Mouse (Mus musculus) gastrocnemius, postnatal 14 days (tissue): ENCODE data around the gene Mvp. TPM values are rescaled to one million over a fixed set of nuclear protein-coding genes. Genes with fewer than 3 reads are reported as not detected.

Experiments
- DNase-seq: peaks from one replicate; pipeline ENCODE4 v3.0.0; 2021; ENCODE audit warnings: mixed read lengths
- intact Hi-C: fragments of 180-260 bp; cut with DNase I; formaldehyde crosslinking; loops from one replicate; pipeline ENCODE4 v1.15.1; 2025; ENCODE audit warnings: low total_unique reads
- total RNA-seq, 2 experiments: library from RNA; stranded (reverse); gene quantifications; 2 replicates each; pipeline ENCODE4 v1.2.3; 2021

Mvp gene
- total RNA-seq, 2 experiments from 2014 or later = 19.5 to 27.1 TPM

- DNase-seq = no peak
- intact Hi-C loops = no loop called here
These were observed 7.0 kb downstream of the Mvp start for GRCm38 (mm10) chr7:127007313-127008024.

GRCm38 (mm10) chr7:127004122-127004875, 10.1 kb downstream of the Mvp start:
- DNase-seq = no peak
- intact Hi-C loops = no loop called here

GRCm38 (mm10) chr7:127003620-127004019, 10.8 kb downstream of the Mvp start:
- DNase-seq = no peak
- intact Hi-C loops = no loop called here

- no peak for DNase-seq
- intact Hi-C loops = no loop called here
These were observed 14.9 kb downstream of the Mvp start for GRCm38 (mm10) chr7:126999568-126999967.

GRCm38 (mm10) chr7:126996449-126996848, 18.0 kb downstream of the Mvp start:
- intact Hi-C loops = no loop called here
- DNase-seq = no peak

- no peak for DNase-seq
- intact Hi-C loops = loop anchor here (10.0 kb wide), 1 partner anchor 116 kb away; no protein-coding TSS in a partner anchor
These were observed 25.6 kb downstream of the Mvp start for GRCm38 (mm10) chr7:126988816-126989215.

GRCm38 (mm10) chr7:126986319-126986718, 28.1 kb downstream of the Mvp start:
- intact Hi-C loops = loop anchor here (10.0 kb wide), 1 partner anchor 118 kb away; no protein-coding TSS in a partner anchor
- peak; percentile 72 for DNase-seq

- intact Hi-C loops = loop anchor here (10.0 kb wide), 1 partner anchor 120 kb away; no protein-coding TSS in a partner anchor
- peak; percentile 21 for DNase-seq
These were observed 29.6 kb downstream of the Mvp start for GRCm38 (mm10) chr7:126984667-126985444.

- intact Hi-C loops = loop anchor here (10.0 kb wide), 1 partner anchor 122 kb away; no protein-coding TSS in a partner anchor
- no peak for DNase-seq
These were observed 31.3 kb downstream of the Mvp start for GRCm38 (mm10) chr7:126983113-126983512.

- intact Hi-C loops = loop anchor here (10.0 kb wide), 1 partner anchor 123 kb away; no protein-coding TSS in a partner anchor
- DNase-seq = no peak
These were observed 32.4 kb downstream of the Mvp start for GRCm38 (mm10) chr7:126982054-126982453.

GRCm38 (mm10) chr7:126981601-126982000, 32.8 kb downstream of the Mvp start:
- no peak for DNase-seq
- intact Hi-C loops = loop anchor here (10.0 kb wide), 1 partner anchor 123 kb away; no protein-coding TSS in a partner anchor

GRCm38 (mm10) chr7:126978841-126979240, 35.6 kb downstream of the Mvp start:
- no peak for DNase-seq
- intact Hi-C loops = no loop called here

GRCm38 (mm10) chr7:126976878-126977459, 37.5 kb downstream of the Mvp start:
- intact Hi-C loops = no loop called here
- no peak for DNase-seq

- peak; percentile 96 for DNase-seq
- intact Hi-C loops = no loop called here
These were observed 38.2 kb downstream of the Mvp start, which contains the start of gene Cdiptos for GRCm38 (mm10) chr7:126975950-126976866. Gene Cdiptos (minus strand): TSS chr7:126976098.

- intact Hi-C loops = no loop called here
These were observed 38.7 kb downstream of the Mvp start, which contains the start of gene Cdipt for GRCm38 (mm10) chr7:126975893-126975949. Gene Cdipt (plus strand): TSS chr7:126975914.

GRCm38 (mm10) chr7:126975493-126975892, 38.9 kb downstream of the Mvp start:
- intact Hi-C loops = no loop called here
- DNase-seq = no peak

More at GRCm38 (mm10) chr7:126975893-126975949, 38.7 kb downstream of the Mvp start, which contains the start of gene Cdipt:
- DNase-seq = no peak

- intact Hi-C loops = no loop called here
These were observed 47.1 kb downstream of the Mvp start for GRCm38 (mm10) chr7:126967361-126967760.

GRCm38 (mm10) chr7:126965568-126965967, 48.9 kb downstream of the Mvp start:
- no peak for DNase-seq
- intact Hi-C loops = no loop called here

More at GRCm38 (mm10) chr7:126967361-126967760, 47.1 kb downstream of the Mvp start:
- no peak for DNase-seq
